9 mouse cellular contexts compared by ENCODE assay signal in the genomic region with DNA sequence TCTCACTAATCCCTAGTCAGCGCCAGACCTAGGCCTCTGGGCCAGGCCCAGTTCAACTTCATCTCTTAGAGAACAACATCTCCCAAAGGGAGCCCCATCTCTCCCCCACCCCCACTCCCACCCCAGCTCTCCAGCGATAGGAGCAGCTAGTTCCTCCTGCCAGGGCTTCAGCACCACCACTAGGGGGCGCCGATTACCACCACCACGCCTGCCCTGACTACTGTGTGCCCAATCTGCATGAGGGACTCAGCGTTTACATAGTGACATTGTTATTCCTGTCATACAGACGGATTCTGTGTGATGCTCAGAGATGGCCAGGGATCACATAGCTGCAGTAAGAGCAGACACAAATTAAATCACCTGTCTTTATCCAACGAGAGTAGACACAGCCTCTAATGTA. TPM values are rescaled to one million over a fixed set of nuclear protein-coding genes. Genes with fewer than 3 reads are reported as not detected.
A peak's percentile ranks its signal among the peaks of the same experiment; 100 is the strongest.
DNase-seq lines count a peak whose midpoint lies in the region; ATAC-seq and TF ChIP-seq lines count a peak whose summit lies in the region.
"Had no signal": no experiment of that assay in that cellular context is flagged by ENCODE, and none has a peak within 500 bp of the region (broad histone marks: within the 10 kb centered on the region; RNA-seq: fewer than 3 reads in every experiment).

No protein-coding gene starts in this region.

- no peak overlapping the region for H3K4me2 ChIP-seq in intestine, postnatal 0 days (replicated peaks; ENCODE audit: low read depth)
- no peak overlapping the region for H3K4me2 ChIP-seq in intestine, embryonic 16.5 days (ENCODE audit: low read depth, low read length)
- H3K4me2 ChIP-seq: liver, embryonic 15.5 days had no signal

- ATAC-seq in intestine, postnatal 0 days = no peak
- no peak for ATAC-seq in intestine, embryonic 16.5 days
- no peak for ATAC-seq in erythroid progenitor cell, adult 5-6 weeks (replicated peaks; ENCODE audit: low FRiP score, poor library complexity, severe bottlenecking)

- no peaks in the 10 kb centered on the region for H3K36me3 ChIP-seq in intestine, postnatal 0 days (ENCODE audit: control insufficient read depth, insufficient read depth)
- H3K36me3 ChIP-seq in intestine, embryonic 16.5 days (ENCODE audit: control insufficient read depth, insufficient read depth, low read length) = no peaks in the 10 kb centered on the region
- H3K36me3 ChIP-seq: liver, embryonic 15.5 days had no signal

- H3K27ac ChIP-seq in intestine, postnatal 0 days (ENCODE audit: low read depth, low read length) = no peak overlapping the region
- no peak overlapping the region for H3K27ac ChIP-seq in intestine, embryonic 16.5 days (ENCODE audit: low read length)
- H3K27ac ChIP-seq: liver, embryonic 15.5 days had no signal

- no peak overlapping the region for H3K4me3 ChIP-seq in intestine, postnatal 0 days (ENCODE audit: low read depth, low read length)
- H3K4me3 ChIP-seq in intestine, embryonic 16.5 days (ENCODE audit: low read length) = no peak overlapping the region
- H3K4me3 ChIP-seq: liver, embryonic 15.5 days had no signal

- H3K9me3 ChIP-seq in intestine, postnatal 0 days (ENCODE audit: control insufficient read depth) = no peaks in the 10 kb centered on the region
- no peaks in the 10 kb centered on the region for H3K9me3 ChIP-seq in intestine, embryonic 16.5 days (ENCODE audit: control insufficient read depth, low read length)
- H3K9me3 ChIP-seq: liver, embryonic 15.5 days had no signal

- 36% methylated on average over 8 of the region's 8 CpGs for WGBS in intestine, postnatal 0 days
- 49% methylated on average over 8 of the region's 8 CpGs for WGBS in intestine, embryonic 16.5 days

- no peak overlapping the region for H3K9ac ChIP-seq in intestine, postnatal 0 days (ENCODE audit: low read depth, low read length)
- no peak overlapping the region for H3K9ac ChIP-seq in intestine, embryonic 16.5 days (ENCODE audit: low read depth, low read length)
- H3K9ac ChIP-seq: liver, embryonic 15.5 days had no signal

- DNase-seq in R1 (ENCODE audit: low read depth, low spot score) = peak; percentile 43
- peak; percentile 28 for DNase-seq in gastrocnemius, postnatal 25 days
- DNase-seq in lung, postnatal 4 days = peak; percentile 49 to 65
- peak; percentile 46 to 52 for DNase-seq in thymus, postnatal 36 days
- DNase-seq in layer of hippocampus, postnatal 10 days (ENCODE audit: low spot score in 2 of 2) = no peak

- H3K27me3 ChIP-seq in intestine, postnatal 0 days (replicated peaks; ENCODE audit: control insufficient read depth, insufficient read depth, low read length) = no peaks in the 10 kb centered on the region; the same call in 1 of the 2 replicates
- no peaks in the 10 kb centered on the region for H3K27me3 ChIP-seq in intestine, embryonic 16.5 days (replicated peaks; ENCODE audit: control insufficient read depth, insufficient read depth, low read length)

- peak; percentile 77 for TF ChIP-seq CTCF in intestine, postnatal 0 days (IDR thresholded peaks at IDR 0.05; ENCODE audit: low read depth)

- H3K4me1 ChIP-seq in intestine, postnatal 0 days (replicated peaks; ENCODE audit: control insufficient read depth, insufficient read depth, low read length) = no peaks in the 10 kb centered on the region
- H3K4me1 ChIP-seq in intestine, embryonic 16.5 days (ENCODE audit: control insufficient read depth, insufficient read depth, low read length) = peaks cover 8% of the 10 kb centered on the region; the same call in 1 of the 2 replicates

RNA-seq across cellular contexts. Expression of gene Ptpru, which starts 12.3 kb away (rescaled TPM):
- 2.3 TPM in 2 replicates for polyA plus RNA-seq in intestine, postnatal 0 days (2015; fragmentation: Nextera tagmentation; extraction: Ambion mirVana)
- 4.7 and 4.8 TPM in 2 replicates for polyA plus RNA-seq in intestine, embryonic 16.5 days (2015; fragmentation: Nextera tagmentation; extraction: Ambion mirVana)
- total RNA-seq in gastrocnemius, postnatal 25 days (2021) = 1 to 10 TPM in 1 of 2 experiments, under 1 TPM in 1; 0.69 to 1.4 TPM
- 11.2 TPM in 1 of 2 replicates, not detected in the other for total RNA-seq in erythroid progenitor cell, adult 5-6 weeks (2015; ENCODE audit: low replicate concordance)
- total RNA-seq in erythroid progenitor cell, adult 5-6 weeks (2017; ENCODE audit: low replicate concordance) = 0.38 TPM in 1 of 2 replicates, not detected in the other
- 10 to 100 TPM; 79.5 to 85.9 TPM for total RNA-seq in layer of hippocampus, postnatal 10 days (2021)

RNA-seq across cellular contexts. Expression of gene Mecr, which starts 17.4 kb away (rescaled TPM):
- 27.3 and 27.6 TPM in 2 replicates for polyA plus RNA-seq in intestine, postnatal 0 days (2015; fragmentation: Nextera tagmentation; extraction: Ambion mirVana)
- 81.6 and 86.6 TPM in 2 replicates for polyA plus RNA-seq in intestine, embryonic 16.5 days (2015; fragmentation: Nextera tagmentation; extraction: Ambion mirVana)
- 10 to 100 TPM; 24.0 to 24.6 TPM for total RNA-seq in gastrocnemius, postnatal 25 days (2021)
- 12.6 and 14.3 TPM in 2 replicates for total RNA-seq in erythroid progenitor cell, adult 5-6 weeks (2015; ENCODE audit: low replicate concordance)
- 0.90 and 9.2 TPM in 2 replicates for total RNA-seq in erythroid progenitor cell, adult 5-6 weeks (2017; ENCODE audit: low replicate concordance)
- 10 to 100 TPM; 33.8 to 38.2 TPM for total RNA-seq in layer of hippocampus, postnatal 10 days (2021)

RNA-seq across cellular contexts. Expression of gene Srsf4, which starts 47.6 kb away (rescaled TPM):
- 36.2 and 38.3 TPM in 2 replicates for polyA plus RNA-seq in intestine, postnatal 0 days (2015; fragmentation: Nextera tagmentation; extraction: Ambion mirVana)
- polyA plus RNA-seq in intestine, embryonic 16.5 days (2015; fragmentation: Nextera tagmentation; extraction: Ambion mirVana) = 68.6 and 75.2 TPM in 2 replicates
- total RNA-seq in gastrocnemius, postnatal 25 days (2021) = 10 to 100 TPM; 27.4 to 30.6 TPM
- total RNA-seq in erythroid progenitor cell, adult 5-6 weeks (2015; ENCODE audit: low replicate concordance) = 85.9 and 87.9 TPM in 2 replicates
- total RNA-seq in erythroid progenitor cell, adult 5-6 weeks (2017; ENCODE audit: low replicate concordance) = 145 and 167 TPM in 2 replicates
- total RNA-seq in layer of hippocampus, postnatal 10 days (2021) = 10 to 100 TPM; 74.4 to 77.1 TPM

Comparison
In these comparisons a context has a peak if more than half of its experiments do, and no peak if none do; other contexts are left out.
1. DNase-seq: peak in R1 (single experiment), gastrocnemius, postnatal 25 days (single experiment), lung, postnatal 4 days (2 of 2) and thymus, postnatal 36 days (2 of 2); none in layer of hippocampus, postnatal 10 days (0 of 2).
2. RNA of gene Ptpru, which starts 12.3 kb away (total RNA-seq): 79.5 to 85.9 TPM in layer of hippocampus, postnatal 10 days; 0.69 to 1.4 TPM in gastrocnemius, postnatal 25 days and 0.38 to 11.2 TPM in erythroid progenitor cell, adult 5-6 weeks; every median in the first group is over 4 times any median in the second.